Mouse (Mus musculus): Measurements from ENCODE around the gene Ptpra.

Ptpra gene

DNA sequence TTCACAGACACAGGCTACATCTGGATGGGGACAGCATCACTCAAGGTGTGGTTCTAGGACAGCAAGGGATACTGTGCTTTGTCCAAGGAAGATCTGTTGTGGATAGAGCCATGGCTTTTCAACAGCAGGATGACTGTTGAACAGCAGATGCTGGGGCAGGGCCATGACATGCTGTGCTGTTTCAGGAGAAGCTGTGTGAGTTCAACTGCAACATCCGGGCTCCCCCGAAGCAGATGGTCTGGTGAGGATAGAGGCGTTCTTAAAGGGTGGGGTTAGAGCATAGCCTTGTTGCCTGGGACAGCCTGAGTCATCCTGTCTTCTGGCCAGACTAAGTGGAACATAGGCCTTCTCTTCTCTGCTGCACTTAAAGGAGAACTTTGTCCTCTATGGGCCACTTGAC, 11.2 kb upstream of the Ptpra start:
- in situ Hi-C loops (cut with MboI; ENCODE audit: unreplicated experiment in 2 of 2), result no loop called here

DNA sequence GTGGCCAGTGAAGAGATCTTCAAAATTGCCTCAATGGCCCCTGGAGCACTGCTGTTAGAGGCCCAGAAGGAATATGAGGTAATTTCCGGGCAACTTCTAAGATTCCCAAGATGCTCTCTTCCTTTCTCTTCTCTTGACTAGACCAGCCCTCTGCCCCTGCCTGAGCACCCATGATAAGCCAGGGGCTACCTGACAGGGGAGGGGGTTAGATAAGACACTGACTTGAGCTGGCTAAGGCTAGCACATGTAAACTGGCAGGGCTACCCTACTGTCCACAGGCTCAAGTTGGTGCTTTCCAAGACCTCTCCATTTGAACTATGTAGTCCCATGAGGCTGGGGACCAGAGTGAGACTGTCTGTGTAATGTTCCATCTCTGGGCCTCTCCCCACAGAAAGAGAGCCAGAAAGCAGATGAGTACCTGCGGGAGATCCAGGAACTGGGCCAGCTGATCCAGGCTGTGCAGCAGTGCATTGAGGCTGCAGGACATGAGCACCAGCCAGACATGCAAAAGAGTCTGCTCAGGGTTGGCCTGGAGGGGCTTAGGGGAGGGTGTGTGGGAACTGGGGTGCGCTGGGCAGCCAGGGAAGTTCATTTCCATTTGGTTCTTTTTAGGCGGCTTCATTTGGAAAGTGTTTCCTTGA, 10.1 kb upstream of the Ptpra start:
- in situ Hi-C loops (cut with MboI; ENCODE audit: unreplicated experiment in 2 of 2), result no loop called here

DNA sequence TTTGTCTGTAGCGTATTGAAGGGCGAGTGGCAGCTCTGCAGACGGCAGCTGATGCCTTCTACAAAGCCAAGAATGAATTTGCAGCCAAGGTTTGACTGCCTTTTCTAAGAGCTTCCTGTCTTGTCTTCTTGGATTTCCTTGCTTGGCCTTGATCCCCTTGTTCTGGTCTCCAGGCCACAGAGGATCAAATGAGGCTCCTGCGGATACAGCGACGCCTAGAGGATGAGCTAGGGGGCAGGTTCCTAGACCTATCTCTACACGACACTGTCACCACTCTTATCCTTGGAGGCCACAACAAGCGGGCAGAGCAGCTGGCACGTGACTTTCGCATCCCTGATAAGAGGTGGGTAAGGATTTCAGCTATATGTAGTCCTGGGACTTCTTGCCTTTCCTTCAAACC, 7.9 kb upstream of the Ptpra start:
- in situ Hi-C loops (cut with MboI; ENCODE audit: unreplicated experiment in 2 of 2), result no loop called here

DNA sequence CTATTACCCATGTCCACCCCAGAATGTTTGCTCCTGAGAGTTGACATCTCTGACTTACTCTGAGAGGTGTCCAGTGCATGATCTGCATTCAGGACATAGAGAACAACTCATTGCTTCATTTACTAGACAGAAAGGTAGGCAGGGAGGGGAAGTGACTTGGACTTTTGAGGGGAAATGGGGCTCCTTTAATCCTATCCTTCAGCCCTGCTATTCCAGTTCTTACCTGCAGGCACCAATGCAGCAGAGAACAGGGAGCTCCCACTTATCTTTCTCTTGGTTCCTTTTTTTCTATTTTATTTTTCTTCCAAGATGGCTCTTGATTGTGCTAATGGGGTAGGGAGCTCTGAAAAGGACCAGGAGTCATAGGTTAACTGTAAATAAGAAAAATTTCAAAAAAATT, 1.6 kb upstream of the Ptpra start:
- in situ Hi-C loops (cut with MboI; ENCODE audit: unreplicated experiment in 2 of 2), result loop anchor here (5.0 kb wide), 2 partner anchors 109 to 114 kb away; partner anchors contain the start of gene Mrps26 (in 1 of the 2)

DNA sequence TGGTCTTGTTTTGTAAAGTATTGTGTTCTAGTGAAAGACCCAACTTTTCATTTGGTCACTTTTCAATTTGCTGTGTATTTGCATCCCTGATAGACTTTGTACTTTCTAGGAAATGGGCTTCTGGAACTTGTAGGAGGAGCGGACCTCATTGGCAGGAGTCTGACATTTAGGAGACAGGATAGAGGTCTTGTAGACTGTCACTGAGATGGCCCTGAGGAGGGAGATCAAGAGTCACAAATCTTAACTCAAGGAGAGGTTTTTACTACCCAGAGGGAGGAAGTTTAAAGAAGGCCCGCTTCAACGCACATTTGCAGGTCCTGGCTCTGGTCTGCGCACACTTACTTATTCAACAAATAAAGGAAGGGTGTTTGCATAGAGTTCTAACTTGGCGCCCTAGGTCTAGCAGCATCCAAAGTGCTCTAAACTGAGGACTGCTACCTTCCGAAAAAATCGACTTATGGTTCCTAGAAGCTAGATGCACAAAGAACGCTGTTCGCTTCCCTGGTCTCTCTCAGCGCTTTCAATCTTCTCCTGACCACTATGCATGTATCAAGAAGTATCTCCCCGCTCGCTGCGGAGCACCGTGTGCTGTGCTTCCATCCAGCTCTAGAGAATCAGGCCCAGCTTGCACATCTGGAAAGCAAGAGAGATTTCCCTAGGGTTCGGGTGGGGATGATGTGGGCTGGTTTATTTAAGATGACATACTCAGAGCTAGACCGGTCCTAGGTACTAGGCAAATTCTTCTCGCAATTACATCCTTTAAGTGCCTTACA, 871 bp upstream of the Ptpra start:
- in situ Hi-C loops (cut with MboI; ENCODE audit: unreplicated experiment in 2 of 2), result loop anchor here (5.0 kb wide), 2 partner anchors 108 to 113 kb away; partner anchors contain the start of gene Mrps26 (in 1 of the 2)

DNA sequence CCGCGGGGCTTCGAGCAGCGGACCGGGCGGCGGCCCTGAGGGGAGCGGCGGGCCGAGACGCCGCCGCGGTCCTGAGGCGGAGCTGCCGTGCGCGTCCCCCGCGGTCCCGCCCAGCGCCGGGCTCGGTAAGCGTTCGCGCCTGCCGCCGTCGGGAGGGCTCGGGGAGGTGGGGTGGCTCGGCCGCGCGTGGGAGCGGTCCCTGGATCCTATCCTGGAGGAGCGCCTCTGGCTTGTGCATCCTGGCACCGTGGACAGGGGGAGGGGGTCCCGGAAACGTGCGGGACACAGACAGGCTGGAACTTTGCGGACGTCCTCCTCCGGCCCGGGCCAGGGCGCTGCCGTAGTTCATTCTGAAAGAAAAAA, 337 bp downstream of the Ptpra start:
- in situ Hi-C loops (cut with MboI; ENCODE audit: unreplicated experiment in 2 of 2), result no loop called here

DNA sequence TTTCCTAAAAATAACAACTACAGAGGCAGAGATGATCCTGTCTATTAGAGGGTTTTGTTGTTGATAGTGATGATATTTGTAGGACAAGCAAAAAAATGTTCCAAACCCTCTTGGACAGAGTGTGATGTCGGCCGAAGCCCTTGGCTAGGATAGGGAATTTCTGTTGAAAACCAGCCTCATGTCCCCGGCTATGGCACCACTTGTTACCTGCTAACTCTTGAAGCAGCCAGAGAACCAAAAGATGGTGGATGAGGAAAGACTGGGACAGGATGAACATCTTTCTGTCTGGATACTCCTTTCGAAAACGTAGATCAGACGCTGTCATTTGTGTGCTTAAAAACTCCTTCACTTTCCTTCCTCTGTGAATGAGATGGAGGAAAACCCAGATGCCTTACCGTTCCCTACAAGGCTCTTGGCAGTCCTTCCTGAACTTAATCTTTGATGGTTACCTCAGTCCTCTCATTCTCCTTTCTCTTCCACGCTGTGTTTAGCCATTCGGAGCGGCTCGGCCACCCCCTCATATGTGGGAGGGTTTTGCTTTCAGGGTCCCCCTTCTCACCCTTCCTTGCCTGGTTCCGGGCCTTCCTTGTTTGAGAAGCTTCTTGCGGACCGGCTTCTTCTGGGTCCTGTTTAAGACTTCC, 1.1 kb downstream of the Ptpra start:
- in situ Hi-C loops (cut with MboI; ENCODE audit: unreplicated experiment in 2 of 2), result no loop called here

DNA sequence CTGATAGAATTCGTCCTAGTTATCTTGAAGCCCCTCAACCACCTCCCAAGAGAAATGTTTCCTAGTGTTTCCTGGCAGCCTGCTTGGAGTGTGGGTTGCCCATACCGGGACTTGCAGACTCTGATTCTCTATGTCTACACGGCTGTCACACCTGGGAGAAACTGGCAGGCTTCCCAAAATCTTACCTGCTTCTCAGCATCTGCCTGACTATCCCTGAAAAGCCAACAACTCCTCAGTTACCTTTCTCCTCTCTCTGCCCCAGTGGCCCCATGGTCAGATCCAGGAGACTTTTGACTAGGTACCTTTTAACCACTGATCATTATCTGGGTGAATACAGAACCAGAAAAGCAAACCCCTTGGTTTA, 1.6 kb downstream of the Ptpra start:
- in situ Hi-C loops (cut with MboI; ENCODE audit: unreplicated experiment in 2 of 2), result no loop called here

DNA sequence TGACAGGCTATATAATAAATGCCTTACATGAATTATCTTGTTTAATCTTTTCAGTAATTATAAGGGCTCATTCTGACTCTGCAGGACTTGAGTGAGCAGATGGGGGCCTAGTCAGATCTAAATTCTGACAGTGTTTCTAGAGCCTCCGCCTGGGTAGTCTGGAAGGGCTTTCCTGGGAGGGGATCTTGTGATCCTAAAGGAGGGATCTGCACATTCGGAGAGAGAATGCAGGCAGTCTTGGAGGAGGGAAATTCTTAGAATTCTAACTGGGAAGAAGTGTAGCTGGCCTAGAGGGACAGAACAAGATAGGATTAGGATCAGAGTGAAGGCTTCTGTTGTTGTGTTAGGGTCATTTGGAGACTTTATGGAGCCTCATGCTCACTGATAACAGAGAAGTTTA, 2.2 kb downstream of the Ptpra start:
- in situ Hi-C loops (cut with MboI; ENCODE audit: unreplicated experiment in 2 of 2), result no loop called here

DNA sequence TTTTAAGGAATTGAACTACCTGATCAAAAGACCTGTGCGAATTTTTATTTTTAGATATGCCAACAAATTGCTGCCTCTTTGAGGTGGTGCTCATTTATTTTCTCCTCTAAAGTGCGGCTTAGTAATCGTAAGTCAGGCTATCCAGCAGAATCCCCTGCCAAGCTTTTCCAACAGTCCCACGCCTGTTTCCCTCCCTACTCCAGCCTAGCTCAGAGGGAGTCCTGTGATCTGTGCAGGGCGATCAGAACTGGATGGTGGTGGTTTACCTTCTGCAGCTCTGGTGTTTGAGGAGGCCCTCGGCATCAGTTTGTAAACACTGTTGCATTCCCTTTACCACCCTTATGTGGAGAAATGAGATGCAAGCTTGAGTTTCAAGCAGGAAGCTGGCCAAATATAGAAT, 3.3 kb downstream of the Ptpra start:
- in situ Hi-C loops (cut with MboI; ENCODE audit: unreplicated experiment in 2 of 2), result no loop called here

DNA sequence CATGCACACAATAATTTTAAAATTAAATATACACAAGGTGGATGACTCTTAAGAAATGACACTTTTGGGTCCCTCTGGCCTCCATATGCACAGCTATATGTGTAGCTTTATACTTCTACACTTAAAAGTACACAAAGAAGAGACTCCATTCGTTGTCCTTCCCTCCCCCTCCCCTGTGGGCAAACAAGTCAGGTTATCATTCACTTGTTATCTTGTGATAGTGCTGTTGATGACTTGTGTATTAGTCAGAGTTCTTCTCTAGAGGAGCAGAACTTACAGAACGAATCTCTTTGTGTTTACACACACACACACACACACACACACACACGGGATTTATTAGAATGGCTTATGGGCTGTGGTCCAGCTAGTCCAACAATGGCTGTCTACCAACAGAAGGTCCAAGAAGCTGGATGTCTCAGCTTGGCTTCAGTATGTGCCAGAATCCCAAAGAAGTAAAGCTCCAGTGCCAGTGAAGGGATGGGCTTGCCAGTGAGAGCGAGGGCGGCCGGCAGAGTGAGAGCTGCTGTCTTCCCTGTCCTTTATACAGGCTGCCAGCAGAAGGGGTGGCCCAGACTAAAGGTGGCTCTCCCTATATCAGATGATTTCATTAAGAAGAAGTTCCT, 4.8 kb downstream of the Ptpra start:
- in situ Hi-C loops (cut with MboI; ENCODE audit: unreplicated experiment in 2 of 2), result no loop called here

DNA sequence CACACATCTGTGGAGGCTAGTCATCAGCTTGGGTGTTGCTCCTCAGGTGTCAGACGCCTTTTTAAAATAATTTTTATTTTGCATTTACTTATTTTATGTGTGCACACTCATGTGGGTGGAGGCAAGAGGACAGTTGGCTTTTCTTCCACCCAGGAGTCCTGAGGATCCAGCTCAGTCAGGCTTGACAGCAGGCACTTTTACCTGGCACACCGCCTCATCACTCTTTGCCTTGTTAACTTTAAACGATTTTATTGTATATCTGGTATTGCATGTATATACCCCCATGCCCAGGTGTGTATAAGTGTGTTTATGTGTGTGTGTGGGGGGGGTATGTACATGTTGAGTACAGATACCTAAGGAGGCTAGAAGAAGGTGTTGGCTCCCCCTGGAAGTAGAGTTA, 7.8 kb downstream of the Ptpra start:
- in situ Hi-C loops (cut with MboI; ENCODE audit: unreplicated experiment in 2 of 2), result no loop called here

DNA sequence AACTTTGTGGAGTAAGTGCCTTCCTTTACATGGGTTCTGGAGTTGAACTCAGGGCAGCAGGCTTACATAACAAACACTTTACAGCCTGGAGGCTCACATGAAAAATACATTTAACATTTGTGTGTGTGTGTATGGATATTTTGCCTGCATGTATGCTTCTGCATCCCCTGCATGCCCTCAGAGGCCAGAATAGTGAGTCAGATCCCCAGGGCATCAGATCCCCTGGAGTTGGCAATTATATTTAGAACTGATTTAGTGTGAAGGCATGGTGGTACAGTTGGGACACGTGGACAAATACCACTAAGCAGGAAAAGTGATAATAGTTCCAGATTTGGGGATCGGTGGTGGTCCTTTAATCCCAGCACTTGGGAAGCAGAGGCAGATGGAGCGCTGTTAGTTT, 9.5 kb downstream of the Ptpra start:
- in situ Hi-C loops (cut with MboI; ENCODE audit: unreplicated experiment in 2 of 2), result no loop called here

DNA sequence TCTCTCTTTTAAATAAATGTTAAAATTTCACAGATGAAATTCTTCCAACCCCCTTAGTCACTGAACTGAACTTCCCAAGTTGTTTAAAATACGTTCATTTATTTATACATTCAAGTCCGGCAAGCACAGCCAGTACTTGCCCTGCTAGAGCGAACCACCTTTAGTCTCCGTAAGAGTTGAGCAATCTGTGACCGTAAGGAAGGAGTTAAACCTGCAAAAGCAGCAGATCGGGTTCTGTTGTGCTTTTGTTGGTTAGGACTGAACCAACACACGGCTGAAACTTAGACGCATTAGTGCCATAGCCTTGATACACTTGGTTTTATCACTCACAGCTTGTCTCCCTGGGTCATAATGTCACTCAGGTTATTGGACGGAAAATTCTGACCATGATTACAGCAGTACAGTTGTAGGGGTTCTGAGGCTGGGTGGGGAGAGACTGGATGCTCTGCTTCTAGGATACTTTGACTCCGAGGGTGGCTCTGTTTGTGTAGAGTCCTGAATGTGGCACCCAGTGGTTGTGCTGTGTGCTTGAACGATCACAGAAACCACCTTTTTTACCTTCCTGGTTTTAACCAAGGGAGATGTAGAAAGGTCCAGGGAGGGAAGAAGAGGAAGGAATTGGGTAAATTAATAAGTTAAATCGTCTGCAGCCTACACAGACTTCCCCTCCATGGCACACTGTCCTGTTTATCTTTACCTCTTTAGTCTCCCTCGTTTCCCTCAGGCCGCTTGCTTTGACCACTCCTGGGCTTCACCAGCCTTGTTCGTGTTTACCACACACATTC, 11.4 kb downstream of the Ptpra start:
- in situ Hi-C loops (cut with MboI; ENCODE audit: unreplicated experiment in 2 of 2), result no loop called here

DNA sequence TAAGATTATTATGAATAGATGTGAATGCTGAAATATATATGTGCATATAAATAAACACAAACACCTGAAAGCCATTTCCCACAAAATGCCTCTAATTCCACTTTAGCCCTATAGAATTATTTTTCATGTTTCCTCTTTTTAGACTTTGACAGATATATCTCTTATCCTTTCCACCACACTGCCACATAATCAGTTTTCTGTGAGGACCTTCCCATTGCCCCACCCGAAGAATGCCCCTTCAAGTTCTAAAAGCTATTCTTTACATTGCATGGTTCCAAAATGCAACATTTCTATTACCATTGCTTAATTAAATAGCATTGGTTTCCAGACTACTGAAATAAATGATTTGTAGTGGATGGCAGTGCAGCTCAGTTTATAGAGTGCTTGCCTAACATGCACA, 16.4 kb downstream of the Ptpra start:
- in situ Hi-C loops (cut with MboI; ENCODE audit: unreplicated experiment in 2 of 2), result no loop called here

DNA sequence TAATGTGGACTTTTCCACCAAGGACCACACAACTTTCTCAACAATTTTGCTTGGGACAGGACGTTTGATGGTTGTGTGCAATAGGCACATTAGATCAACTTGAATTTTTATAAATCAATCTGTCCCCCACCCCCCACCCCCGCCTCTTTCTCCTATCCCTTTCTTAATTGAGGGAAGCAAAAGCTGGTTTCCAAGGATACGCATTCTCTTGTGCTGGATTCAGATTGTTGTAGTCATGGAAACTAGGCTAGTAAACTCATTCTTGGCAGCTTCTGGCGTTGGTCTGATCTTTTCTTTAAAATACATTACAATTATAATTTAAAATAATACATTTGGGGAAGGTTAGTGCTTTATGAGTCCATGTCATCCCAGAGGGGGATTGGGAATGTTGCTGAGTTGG, 19.3 kb downstream of the Ptpra start:
- in situ Hi-C loops (cut with MboI; ENCODE audit: unreplicated experiment in 2 of 2), result no loop called here

DNA sequence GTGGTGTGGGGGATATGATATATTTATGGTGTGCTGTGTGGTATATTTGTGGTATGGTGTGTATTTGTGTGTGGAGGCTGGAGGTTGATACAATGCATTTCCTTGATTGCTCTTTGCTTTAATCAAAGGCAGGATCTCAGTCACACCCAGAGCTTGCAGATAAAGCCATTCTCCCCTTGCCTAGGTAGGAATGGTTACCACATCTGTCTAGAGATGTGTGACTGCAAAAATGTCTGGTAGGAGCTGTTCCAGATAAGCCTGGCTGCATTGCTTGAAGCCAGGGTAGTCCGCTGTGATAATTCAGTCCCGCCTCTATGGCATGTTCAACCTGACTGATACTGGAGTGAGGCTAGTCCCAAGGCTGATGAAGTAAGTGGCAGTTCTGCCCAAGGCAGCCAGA, 19.9 kb downstream of the Ptpra start:
- in situ Hi-C loops (cut with MboI; ENCODE audit: unreplicated experiment in 2 of 2), result no loop called here

DNA sequence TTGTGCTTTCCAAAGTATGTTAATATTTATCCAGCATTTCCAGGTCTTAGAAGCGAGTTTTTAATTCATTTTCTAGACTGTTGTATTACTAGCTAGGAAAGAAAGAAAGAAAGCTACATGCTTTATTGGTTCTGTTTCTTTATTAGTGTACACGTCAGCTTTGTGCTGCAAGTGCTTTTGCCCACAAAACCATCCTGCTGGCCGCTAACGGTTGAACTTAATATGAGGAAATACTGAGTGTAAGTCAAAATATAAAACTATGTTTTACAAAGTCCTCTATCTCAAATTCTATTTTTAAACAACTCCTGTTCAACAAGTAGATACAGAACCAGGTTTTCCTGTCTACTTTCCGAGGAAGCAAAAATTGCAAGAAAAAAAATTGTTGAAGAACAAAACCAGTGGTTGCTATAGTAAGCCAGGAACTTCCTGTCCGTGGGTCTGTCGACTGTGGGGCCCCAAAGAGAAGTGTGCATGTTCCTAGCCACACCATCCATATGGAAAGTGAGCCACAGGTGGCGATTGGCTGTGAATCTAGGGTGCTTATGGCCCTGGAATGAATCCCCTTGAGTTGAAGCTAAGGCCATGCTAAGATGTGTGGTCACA, 22.9 kb downstream of the Ptpra start:
- in situ Hi-C loops (cut with MboI; ENCODE audit: unreplicated experiment in 2 of 2), result no loop called here

DNA sequence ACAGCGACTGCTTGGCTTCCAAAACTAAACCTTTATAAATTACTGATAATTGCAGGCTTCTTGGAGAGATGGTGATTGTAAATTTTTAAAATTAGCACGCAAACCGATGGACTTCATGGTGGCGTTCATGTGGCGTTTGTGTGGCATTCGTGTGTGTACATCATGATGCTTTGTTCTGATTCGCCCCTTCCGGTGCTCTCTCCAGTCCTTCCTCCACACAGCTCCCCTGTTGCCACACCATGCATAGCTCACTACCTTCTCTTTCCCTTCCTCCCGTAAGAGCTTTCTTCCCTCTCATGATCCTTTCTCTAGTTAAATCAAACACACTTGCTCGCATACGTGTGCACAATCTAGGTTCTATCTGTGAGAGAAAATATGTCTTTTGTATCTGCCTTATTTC, 25.7 kb downstream of the Ptpra start:
- in situ Hi-C loops (cut with MboI; ENCODE audit: unreplicated experiment in 2 of 2), result no loop called here

DNA sequence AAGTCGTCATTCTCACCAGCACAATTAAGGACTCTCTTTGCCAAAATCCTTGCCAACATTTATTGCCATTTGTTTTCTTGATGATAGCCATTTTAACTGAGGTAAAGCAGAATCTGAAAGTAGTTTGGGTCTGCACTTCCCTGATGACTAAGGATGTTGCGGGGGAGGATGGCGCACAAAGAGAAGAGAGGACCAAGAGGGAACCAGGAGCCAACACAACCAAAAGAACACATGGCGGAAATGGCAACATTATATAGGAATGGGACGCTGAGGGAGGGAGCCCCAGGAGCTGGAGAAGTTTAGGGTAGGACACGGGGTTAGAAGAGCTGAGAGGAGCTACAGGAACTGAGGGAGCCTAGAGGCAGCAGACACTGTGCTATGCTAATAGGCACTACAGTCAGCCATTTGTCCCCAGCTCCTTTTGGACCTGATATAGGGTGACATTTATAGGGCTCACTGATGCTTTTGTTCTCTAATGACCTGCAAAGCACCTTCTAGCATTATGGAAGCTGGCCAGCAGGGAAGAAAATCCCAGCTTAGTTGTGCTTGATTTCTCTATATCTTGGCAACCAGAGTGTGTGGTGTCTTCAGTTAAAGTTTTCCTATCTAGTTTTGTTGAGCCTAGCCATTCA, 26.7 kb downstream of the Ptpra start:
- in situ Hi-C loops (cut with MboI; ENCODE audit: unreplicated experiment in 2 of 2), result no loop called here

All from v-Abl transformed pro-B cells (cell line).